Mouse (Mus musculus) hindbrain, embryonic 14.5 days (tissue): ENCODE results near the gene Ano6. TPM values are rescaled to one million over a fixed set of nuclear protein-coding genes. Genes with fewer than 3 reads are reported as not detected.

Experiments used
- ATAC-seq: fragments of 200-750 bp; cut with Nextera tagmentation; 2 replicates; pipeline ENCODE4 v1.8.0; 2017; ENCODE audit warnings: moderate number of reproducible peaks, mild to moderate bottlenecking, moderate TSS enrichment, moderate library complexity; ENCODE audit not compliant: low FRiP score
- DNase-seq: peaks from one replicate; pipeline ENCODE4 v3.0.0-alpha.2; 2015; ENCODE audit warnings: low spot score
- H3K27ac ChIP-seq: fragments of 300-500 bp; sonication (generic); 2 replicates; pipeline ENCODE4 v1.5.1; 2014; ENCODE audit warnings: mild to moderate bottlenecking, moderate library complexity
- H3K27me3 ChIP-seq: fragments of 300-500 bp; sonication (generic); 2 replicates; pipeline ENCODE4 v1.6.1; 2014; ENCODE audit warnings: mild to moderate bottlenecking, low read length, mixed read lengths; ENCODE audit not compliant: control insufficient read depth, insufficient read depth
- H3K36me3 ChIP-seq: fragments of 300-500 bp; sonication (generic); replicated peaks from 2 replicates; pipeline ENCODE4 v1.6.1; 2014; ENCODE audit not compliant: control insufficient read depth, insufficient read depth
- H3K4me1 ChIP-seq: fragments of 300-500 bp; sonication (generic); replicated peaks from 2 replicates; pipeline ENCODE4 v1.6.1; 2014; ENCODE audit warnings: antibody characterized with exemption, low read length, mixed read lengths; ENCODE audit not compliant: control insufficient read depth, insufficient read depth
- H3K4me2 ChIP-seq: fragments of 300-500 bp; sonication (generic); replicated peaks from 2 replicates; pipeline ENCODE4 v1.6.1; 2014; ENCODE audit warnings: mild to moderate bottlenecking, moderate library complexity
- H3K4me3 ChIP-seq: fragments of 300-500 bp; sonication (generic); replicated peaks from 2 replicates; pipeline ENCODE4 v1.5.1; 2014; ENCODE audit warnings: mild to moderate bottlenecking, low read length
- H3K9ac ChIP-seq: fragments of 300-500 bp; sonication (generic); 2 replicates; pipeline ENCODE4 v1.6.1; 2014
- H3K9me3 ChIP-seq: fragments of 300-500 bp; sonication (generic); 2 replicates; pipeline ENCODE4 v1.6.1; 2016; ENCODE audit warnings: low read length; ENCODE audit not compliant: control insufficient read depth
- WGBS: fragments of 180-500 bp; shearing (Covaris S2); extraction: QIAGEN DNeasy Blood & Tissue Kit; methylation state at CpG from one replicate; pipeline ENCODE4 v1.1.7; 2014; 5-methylcytosine and 5-hydroxymethylcytosine counted together
- polyA plus RNA-seq: library from polyadenylated mRNA; unstranded; fragments of >200 nt; fragmentation: Nextera tagmentation; extraction: Ambion mirVana; gene quantifications from 2 replicates; pipeline ENCODE4 v1.2.1, GENCODE M21; 2014

The Ano6 gene
- polyA plus RNA-seq, 1 experiment from 2014 or later = 33.2 TPM

DNA sequence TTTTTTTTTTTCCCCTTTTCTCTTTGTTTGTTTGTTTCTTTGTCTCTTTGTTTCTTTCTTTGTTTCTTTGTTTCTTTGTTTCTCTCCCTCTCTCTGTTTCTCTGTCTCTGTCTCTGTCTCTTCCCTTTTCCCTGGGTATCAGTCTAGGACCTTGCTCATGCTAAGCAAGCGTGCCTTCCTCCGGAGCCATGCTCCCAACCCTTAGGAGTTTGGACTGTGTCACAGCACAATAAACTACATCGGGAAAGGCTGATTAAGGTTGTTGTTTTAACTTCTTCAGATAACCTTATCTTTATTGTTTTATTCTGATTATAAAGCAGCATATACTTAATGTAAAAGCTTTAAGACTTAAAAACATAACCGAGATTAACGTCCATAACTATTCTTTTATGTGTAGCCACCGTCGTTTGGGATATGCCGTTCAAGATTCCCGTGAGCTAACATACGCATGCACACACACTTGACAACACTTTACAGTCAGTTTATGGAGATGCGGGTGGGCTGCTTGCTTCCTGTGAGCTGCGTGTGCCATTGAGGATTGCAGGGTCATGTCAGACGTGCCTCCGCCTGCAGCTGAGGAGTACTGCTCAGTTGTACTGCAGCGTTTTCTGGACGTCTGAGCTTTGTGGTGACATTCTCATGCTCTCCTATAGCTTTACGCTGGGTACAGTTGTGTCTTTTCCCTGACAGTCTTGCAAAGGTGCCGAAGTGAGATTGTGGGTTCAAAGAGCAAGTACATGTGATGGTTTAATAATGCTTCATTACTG lies 52.7 kb downstream of the Ano6 start:
- Histone ChIP-seq H3K27ac (no peak overlapping the region), H3K9me3 (no peaks in the 10 kb centered on the region), H3K4me2 (no peak overlapping the region), H3K27me3 (no peaks in the 10 kb centered on the region), H3K36me3 (no peaks in the 10 kb centered on the region), H3K4me1 (no peaks in the 10 kb centered on the region; the same call in 1 of the 2 replicates), H3K9ac (no peak overlapping the region), H3K4me3 (no peak overlapping the region)
- 83% methylated on average over 18 of the region's 18 CpGs for WGBS
- DNase-seq = no peak
- ATAC-seq = no peak

DNA sequence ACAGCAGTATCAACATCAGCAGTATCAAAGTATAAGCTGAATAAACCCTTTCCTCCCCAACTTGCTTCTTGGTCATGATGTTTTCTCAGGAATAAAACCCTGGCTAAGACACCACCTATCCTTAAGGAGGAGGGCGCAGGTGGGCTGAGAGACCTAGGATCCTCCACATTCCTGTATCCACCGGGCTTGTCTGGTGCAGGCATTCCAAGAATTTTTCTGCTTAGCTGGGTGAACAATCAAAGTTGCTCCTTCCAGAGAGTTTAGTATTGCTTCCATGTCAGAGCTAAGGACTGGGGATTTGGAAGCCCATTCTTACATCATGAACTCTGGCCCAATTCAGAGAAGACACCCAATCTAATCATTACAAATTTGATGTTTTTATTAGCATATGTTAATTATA lies 53.8 kb downstream of the Ano6 start:
- Histone ChIP-seq H3K9ac (no peak overlapping the region), H3K4me2 (no peak overlapping the region), H3K27me3 (no peaks in the 10 kb centered on the region), H3K4me3 (no peak overlapping the region), H3K27ac (no peak overlapping the region), H3K36me3 (no peaks in the 10 kb centered on the region), H3K4me1 (no peaks in the 10 kb centered on the region; the same call in 1 of the 2 replicates), H3K9me3 (no peaks in the 10 kb centered on the region)
- ATAC-seq = no peak
- no peak for DNase-seq
- WGBS = 63% methylated on average over 2 of the region's 2 CpGs

DNA sequence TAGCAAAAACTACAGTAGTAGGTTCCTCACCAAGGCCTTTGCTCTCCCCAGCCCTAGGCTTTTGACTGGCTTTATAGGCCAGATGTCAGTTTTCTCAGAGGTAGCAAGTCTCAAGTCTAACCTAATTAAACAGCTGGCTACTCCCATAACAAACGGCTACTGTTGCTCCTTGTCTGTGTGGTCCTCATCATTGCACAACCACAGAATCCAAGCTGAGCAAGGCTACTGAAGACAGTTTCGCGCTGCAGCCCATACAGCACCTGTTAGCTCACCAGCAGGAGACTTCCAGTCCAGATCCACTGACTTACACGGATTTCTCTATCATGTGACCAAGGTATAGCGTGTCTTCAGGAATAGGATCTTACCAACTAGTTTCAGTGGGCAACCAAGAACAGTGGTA lies 55.5 kb downstream of the Ano6 start:
- 86% methylated on average over 5 of the region's 5 CpGs for WGBS
- no peaks in the 10 kb centered on the region for H3K36me3 ChIP-seq
- H3K4me2 ChIP-seq = no peak overlapping the region
- H3K4me3 ChIP-seq = no peak overlapping the region
- ATAC-seq (no peak), DNase-seq (no peak)
- H3K27ac ChIP-seq = no peak overlapping the region
- no peaks in the 10 kb centered on the region; the same call in 1 of the 2 replicates for H3K4me1 ChIP-seq
- no peaks in the 10 kb centered on the region for H3K27me3 ChIP-seq
- no peaks in the 10 kb centered on the region for H3K9me3 ChIP-seq
- H3K9ac ChIP-seq = no peak overlapping the region

DNA sequence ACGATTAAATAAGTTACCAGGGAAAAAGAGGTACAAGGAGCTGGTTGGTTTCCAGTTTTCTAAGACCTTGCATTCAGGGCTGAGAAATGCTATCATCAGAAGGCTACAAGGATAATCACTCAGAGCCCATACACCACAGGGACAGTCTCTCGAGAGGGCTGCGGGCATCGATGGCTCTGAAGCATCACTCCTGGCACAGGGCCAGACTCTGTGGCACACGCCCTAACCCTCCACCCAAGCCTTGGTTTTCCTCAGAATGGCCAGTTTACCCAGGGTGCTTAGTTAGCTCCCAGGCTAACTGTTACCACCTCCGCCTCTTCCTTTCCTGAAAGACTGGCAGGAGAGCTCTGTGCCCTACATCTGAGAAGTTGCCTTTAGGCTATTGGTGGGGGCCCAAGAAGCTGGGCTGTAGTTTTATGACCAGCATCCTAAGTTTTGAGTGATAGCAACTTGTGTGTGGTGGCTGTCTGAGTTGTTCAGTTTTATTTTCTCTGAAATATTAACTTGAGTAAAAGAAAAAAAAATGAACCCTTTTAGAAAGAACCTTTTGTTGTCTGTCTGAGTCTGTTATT lies 57.9 kb downstream of the Ano6 start:
- 57% methylated on average over 6 of the region's 6 CpGs for whole genome bisulfite sequencing
- ATAC-seq = no peak
- Histone ChIP-seq H3K27me3 (no peaks in the 10 kb centered on the region), H3K27ac (no peak overlapping the region), H3K9ac (no peak overlapping the region), H3K4me1 (no peaks in the 10 kb centered on the region; the same call in 1 of the 2 replicates), H3K4me3 (no peak overlapping the region), H3K4me2 (no peak overlapping the region), H3K36me3 (no peaks in the 10 kb centered on the region), H3K9me3 (no peaks in the 10 kb centered on the region)
- no peak for DNase-seq

DNA sequence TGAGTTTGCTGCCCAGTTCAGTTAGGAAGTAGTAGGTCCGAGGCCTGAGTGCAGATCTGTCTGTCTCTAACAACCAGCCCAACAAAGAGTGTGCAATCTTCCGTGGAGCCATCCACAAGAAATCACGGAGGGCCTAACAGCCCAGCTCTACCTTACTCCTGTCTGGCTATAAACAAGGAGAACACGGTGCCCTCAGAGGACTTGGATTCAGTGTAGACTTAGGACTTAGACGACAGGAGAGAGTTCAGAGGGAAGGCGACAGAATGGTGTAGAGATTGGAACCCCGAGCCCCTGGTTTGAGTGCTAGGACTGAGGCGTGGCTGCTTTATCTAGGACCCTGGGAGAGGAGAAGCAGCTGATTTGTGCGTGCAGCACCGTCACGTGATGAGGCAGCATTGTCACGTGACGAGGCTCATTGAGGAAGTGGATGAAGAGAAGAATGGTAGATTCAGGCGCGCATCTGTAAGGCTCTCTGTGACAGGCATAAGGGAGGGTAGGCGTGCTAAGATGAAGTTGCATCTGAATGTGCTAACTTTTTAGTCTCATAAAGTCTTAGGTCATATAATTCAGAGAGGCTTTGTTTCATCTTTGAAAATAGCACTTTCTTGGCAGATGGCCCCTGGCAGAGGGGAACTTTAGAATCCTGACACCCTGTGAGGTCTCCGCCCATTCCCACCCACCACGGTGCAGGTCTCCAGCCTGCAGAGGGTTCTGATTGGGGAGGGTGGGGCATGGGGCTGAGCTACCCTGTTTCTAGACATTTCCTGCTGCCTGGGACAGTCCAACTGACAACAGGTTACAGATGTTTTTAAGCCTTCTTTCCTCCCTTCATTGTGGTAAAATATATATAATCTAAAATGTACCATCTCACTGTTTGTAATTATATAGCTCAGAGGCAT lies 59.1 kb downstream of the Ano6 start:
- 68% methylated on average over 18 of the region's 18 CpGs for WGBS
- Histone ChIP-seq H3K27ac (no peak overlapping the region), H3K4me1 (no peaks in the 10 kb centered on the region; the same call in 1 of the 2 replicates), H3K27me3 (no peaks in the 10 kb centered on the region), H3K9me3 (no peaks in the 10 kb centered on the region), H3K9ac (no peak overlapping the region), H3K4me2 (no peak overlapping the region), H3K36me3 (no peaks in the 10 kb centered on the region), H3K4me3 (no peak overlapping the region)
- DNase-seq = no peak
- ATAC-seq = no peak

DNA sequence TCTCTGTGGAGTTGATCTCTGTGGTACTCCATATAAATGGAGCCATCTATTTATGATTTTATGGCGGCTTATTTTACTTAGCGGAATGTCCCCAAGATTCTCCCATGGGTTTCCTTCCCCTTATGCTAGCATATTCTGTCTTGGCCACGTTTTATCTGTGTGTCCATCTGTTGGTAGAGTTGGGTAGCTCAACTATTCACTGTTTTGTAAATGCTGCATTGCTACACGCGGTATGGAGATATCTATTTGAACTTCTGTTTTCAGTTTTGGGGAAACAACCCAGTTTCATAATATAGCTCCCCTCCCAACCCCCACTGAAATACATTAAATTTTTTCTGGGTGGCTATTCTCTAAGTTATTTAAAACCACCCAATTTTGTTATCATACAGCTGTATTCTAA lies 59.9 kb downstream of the Ano6 start:
- WGBS = 96% methylated on average over 5 of the region's 5 CpGs
- no peak for ATAC-seq
- H3K27ac ChIP-seq = no peak overlapping the region
- DNase-seq = no peak
- no peaks in the 10 kb centered on the region; the same call in 1 of the 2 replicates for H3K4me1 ChIP-seq
- H3K4me2 ChIP-seq = no peak overlapping the region
- no peak overlapping the region for H3K4me3 ChIP-seq
- H3K9ac ChIP-seq = no peak overlapping the region
- H3K36me3 ChIP-seq = no peaks in the 10 kb centered on the region
- no peaks in the 10 kb centered on the region for H3K9me3 ChIP-seq
- no peaks in the 10 kb centered on the region for H3K27me3 ChIP-seq

DNA sequence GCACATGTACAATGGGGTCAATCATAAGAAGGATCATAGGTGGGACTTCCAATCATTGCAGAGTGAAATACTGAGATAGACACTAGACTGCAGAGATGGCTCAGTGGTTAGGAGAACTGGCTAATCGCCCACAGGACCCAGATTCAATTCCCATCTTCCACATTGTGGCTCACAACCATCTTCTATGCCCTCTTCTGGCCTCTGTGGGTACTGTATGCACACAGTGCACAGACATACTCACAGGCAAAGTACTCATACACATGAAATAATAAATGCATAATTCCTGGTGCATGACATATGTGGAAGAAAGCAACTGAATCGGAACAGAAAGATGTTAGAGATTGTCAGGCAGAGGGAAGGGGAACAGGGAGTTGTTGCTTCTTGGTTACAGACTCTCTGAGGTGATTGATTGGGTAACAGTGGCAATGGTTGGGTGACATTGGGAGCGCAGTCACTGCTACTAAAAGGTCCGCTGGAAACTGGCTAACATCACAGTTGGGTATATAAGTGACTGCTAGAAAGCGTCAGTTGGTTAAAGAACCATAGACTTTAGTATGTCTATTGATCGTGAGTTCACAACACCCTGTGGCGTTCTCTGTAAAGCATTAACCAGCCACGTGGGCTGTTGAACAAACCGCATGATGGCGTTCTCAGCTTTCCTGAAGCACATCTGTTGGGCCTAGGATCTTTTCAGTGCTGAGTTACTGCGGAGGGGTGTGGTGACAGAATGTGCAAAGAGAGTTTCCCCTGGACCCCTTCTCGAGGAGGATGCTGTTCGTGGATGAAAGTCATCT lies 64.6 kb downstream of the Ano6 start:
- ATAC-seq = no peak
- H3K4me2 ChIP-seq = no peak overlapping the region
- no peak overlapping the region for H3K27ac ChIP-seq
- no peaks in the 10 kb centered on the region for H3K27me3 ChIP-seq
- H3K9me3 ChIP-seq = no peaks in the 10 kb centered on the region
- H3K4me3 ChIP-seq = no peak overlapping the region
- no peaks in the 10 kb centered on the region for H3K36me3 ChIP-seq
- H3K9ac ChIP-seq = no peak overlapping the region
- no peak for DNase-seq
- H3K4me1 ChIP-seq = peaks cover 4% of the 10 kb centered on the region
- WGBS = 94% methylated on average over 13 of the region's 13 CpGs

DNA sequence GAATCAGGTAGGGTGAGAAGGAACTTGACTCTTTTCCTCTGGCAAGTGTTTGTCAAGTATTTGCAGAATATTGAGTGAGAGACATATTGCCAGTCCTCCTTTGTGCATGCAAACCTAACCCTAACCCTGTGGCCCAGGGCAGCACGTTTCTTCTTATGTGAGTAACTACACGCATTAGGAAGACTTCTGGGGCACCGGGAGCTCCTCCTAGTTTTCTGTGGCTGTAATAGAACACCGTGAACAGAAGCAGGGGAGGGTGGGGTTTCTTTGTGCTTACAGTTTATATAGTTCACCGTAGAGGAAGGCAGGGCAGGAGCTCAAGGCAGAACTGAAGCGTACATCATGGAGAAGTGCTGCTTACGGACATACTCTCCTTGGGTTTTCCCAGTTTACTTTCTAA lies 65.3 kb downstream of the Ano6 start:
- Histone ChIP-seq H3K9ac (no peak overlapping the region), H3K4me3 (no peak overlapping the region), H3K4me1 (peaks cover 4% of the 10 kb centered on the region), H3K9me3 (no peaks in the 10 kb centered on the region), H3K27ac (no peak overlapping the region), H3K27me3 (no peaks in the 10 kb centered on the region), H3K4me2 (no peak overlapping the region), H3K36me3 (no peaks in the 10 kb centered on the region)
- WGBS = 69% methylated on average over 7 of the region's 7 CpGs
- DNase-seq (no peak), ATAC-seq (no peak)
